Mouse (Mus musculus) kidney, embryonic 16.5 days (tissue): ENCODE measurements around the gene Rpl37. TPM values are rescaled to one million over a fixed set of nuclear protein-coding genes. Genes with fewer than 3 reads are reported as not detected.

ENCODE experiments used
- ATAC-seq: fragments of 200-750 bp; cut with Nextera tagmentation; 2 replicates; pipeline ENCODE4 v1.8.0; 2017; ENCODE audit warnings: moderate TSS enrichment; ENCODE audit not compliant: low FRiP score, low TSS enrichment
- H3K27ac ChIP-seq: fragments of 300-500 bp; sonication (generic); 2 replicates; pipeline ENCODE4 v1.5.1; 2014; ENCODE audit warnings: low read length
- H3K27me3 ChIP-seq: fragments of 300-500 bp; sonication (generic); 2 replicates; pipeline ENCODE4 v1.6.1; 2014; ENCODE audit warnings: low read length, control low read depth, mixed read lengths; ENCODE audit not compliant: insufficient read depth
- H3K36me3 ChIP-seq: fragments of 300-500 bp; sonication (generic); 2 replicates; pipeline ENCODE4 v1.6.1; 2014; ENCODE audit warnings: low read length, control low read depth, mixed read lengths; ENCODE audit not compliant: insufficient read depth
- H3K4me1 ChIP-seq: fragments of 300-500 bp; sonication (generic); 2 replicates; pipeline ENCODE4 v1.6.1; 2014; ENCODE audit warnings: low read length, control low read depth, mixed read lengths; ENCODE audit not compliant: insufficient read depth
- H3K4me2 ChIP-seq: fragments of 300-500 bp; sonication (generic); replicated peaks from 2 replicates; pipeline ENCODE4 v1.6.1; 2014; ENCODE audit warnings: low read depth, low read length
- H3K4me3 ChIP-seq: fragments of 300-500 bp; sonication (generic); 2 replicates; pipeline ENCODE4 v1.5.1; 2014; ENCODE audit warnings: mild to moderate bottlenecking, low read length
- H3K9ac ChIP-seq: fragments of 300-500 bp; sonication (generic); replicated peaks from 2 replicates; pipeline ENCODE4 v1.6.1; 2014; ENCODE audit warnings: low read length
- H3K9me3 ChIP-seq: fragments of 300-500 bp; sonication (generic); 2 replicates; pipeline ENCODE4 v1.6.1; 2016; ENCODE audit warnings: low read length, control low read depth
- WGBS: fragments of 180-500 bp; shearing (Covaris S2); extraction: QIAGEN DNeasy Blood & Tissue Kit; methylation state at CpG from one replicate; pipeline ENCODE4 v1.1.7; 2014; 5-methylcytosine and 5-hydroxymethylcytosine counted together
- polyA plus RNA-seq: library from polyadenylated mRNA; unstranded; fragments of >200 nt; fragmentation: Nextera tagmentation; extraction: Ambion mirVana; gene quantifications from 2 replicates; pipeline ENCODE4 v1.2.1, GENCODE M21; 2015

Gene Rpl37
- polyA plus RNA-seq, 1 experiment from 2014 or later: 416 TPM

DNA sequence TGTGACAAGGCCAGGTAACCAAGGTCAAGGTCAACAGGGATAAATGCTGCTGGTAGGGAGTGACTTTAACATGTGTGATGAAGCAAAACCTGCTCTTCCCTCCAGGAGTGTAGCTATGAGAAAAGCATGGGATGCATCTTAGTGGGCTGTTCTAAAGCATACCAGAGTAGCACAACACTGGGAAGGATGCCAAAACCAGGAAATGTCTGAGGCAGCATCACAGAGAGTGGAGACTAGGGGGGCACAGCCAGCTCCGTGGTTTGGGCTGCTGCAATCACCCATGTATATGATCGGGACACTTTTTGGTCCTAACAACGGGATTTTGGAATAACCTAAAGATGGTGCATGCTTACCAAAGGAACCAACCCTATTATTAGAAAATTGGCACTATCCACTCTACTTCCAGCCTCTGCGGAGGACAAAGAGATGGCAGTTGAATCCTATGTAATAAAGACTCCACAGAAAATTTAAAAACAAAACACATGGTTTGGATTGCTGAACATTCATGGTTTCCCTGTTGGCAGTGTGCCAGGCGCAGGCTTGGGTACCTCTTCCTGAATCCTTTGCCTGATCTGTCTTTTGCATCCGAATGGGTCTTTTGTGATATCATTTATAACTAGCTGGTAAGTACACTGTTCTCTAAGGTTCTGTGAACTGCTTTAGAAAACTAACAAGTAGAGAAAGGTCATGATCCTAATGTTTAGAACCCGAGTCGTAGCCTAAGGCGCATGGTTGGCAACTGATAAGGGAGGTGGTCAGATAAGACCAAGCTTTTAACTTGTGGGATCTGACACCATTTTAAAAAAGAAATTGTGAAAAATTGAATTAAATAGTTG lies 21.8 kb downstream of the Rpl37 start:
- Histone ChIP-seq H3K27me3 (no peaks in the 10 kb centered on the region), H3K4me3 (no peak overlapping the region), H3K4me2 (no peak overlapping the region), H3K36me3 (no peaks in the 10 kb centered on the region), H3K27ac (no peak overlapping the region), H3K9ac (no peak overlapping the region), H3K4me1 (no peaks in the 10 kb centered on the region), H3K9me3 (no peaks in the 10 kb centered on the region)
- WGBS: 75% methylated on average over 9 of the region's 9 CpGs
- peak; percentile 43; the same call in 1 of the 2 replicates for ATAC-seq

DNA sequence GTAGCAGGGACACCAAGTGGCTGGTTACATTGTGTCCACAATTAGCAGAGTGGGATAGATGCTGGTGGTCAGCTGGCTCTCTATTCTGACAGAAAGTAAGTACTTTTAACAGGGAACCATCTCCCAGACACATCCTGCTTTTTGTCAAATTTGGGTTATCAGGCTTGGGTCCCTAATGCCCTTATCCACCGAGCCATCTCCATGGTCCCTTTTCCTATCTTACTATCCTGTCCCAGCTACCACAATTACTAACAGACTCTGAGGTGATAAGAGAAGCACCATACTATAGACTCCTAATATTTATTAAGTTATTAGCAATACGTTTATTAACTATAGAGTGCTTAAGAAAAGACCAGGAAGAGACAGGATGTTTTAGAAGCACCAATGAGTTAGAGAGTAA lies 22.9 kb downstream of the Rpl37 start:
- Histone ChIP-seq H3K9ac (no peak overlapping the region), H3K4me2 (no peak overlapping the region), H3K4me3 (no peak overlapping the region), H3K36me3 (no peaks in the 10 kb centered on the region), H3K4me1 (peaks cover under 1% of the 10 kb centered on the region; the same call in 1 of the 2 replicates), H3K27ac (no peak overlapping the region), H3K9me3 (no peaks in the 10 kb centered on the region), H3K27me3 (no peaks in the 10 kb centered on the region)
- WGBS: 93% methylated on average over 2 of the region's 2 CpGs
- ATAC-seq: no peak

DNA sequence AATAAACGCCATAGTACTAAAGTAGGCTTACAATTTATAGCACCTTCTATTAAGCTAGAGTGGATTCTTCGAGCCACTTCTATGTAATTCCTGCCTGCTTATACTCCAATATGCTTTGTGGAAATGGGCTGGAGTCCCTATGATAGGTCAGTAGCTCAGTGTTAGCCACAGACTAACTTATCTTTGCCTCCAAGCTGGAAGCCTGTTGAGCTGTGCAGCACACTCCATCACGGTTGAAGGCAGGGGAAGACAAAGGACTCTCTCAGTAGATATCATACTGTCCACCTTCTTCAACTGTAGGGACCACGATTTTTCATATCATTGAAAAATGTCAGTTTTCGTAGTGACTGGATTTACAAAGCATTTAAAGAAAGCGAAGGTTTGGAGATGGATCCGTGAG lies 23.4 kb downstream of the Rpl37 start:
- Histone ChIP-seq H3K4me3 (no peak overlapping the region), H3K9ac (no peak overlapping the region), H3K27ac (no peak overlapping the region), H3K4me1 (peaks cover 6% of the 10 kb centered on the region), H3K36me3 (no peaks in the 10 kb centered on the region), H3K9me3 (no peaks in the 10 kb centered on the region), H3K4me2 (no peak overlapping the region), H3K27me3 (no peaks in the 10 kb centered on the region)
- WGBS: 86% methylated on average over 7 of the region's 7 CpGs
- no peak for ATAC-seq

DNA sequence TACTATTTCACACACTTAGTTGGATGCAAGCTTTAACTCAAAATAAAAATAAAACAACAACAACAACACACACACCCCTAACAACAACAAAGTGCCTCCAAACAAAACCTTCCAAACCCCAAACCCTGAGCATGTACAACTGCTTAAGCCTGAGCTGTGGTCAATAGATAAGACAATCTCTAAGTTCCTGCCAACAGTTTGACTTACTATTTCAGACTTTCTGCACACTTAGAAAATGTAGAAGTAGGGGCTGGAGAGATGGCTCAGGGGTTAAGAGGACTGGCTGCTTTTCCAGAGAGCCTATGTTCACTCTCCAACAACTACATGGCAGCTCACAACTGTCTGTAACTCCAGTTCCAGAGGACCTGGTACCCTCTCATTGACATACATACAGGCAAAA lies 23.9 kb downstream of the Rpl37 start:
- Histone ChIP-seq H3K27me3 (no peaks in the 10 kb centered on the region), H3K9ac (no peak overlapping the region), H3K4me1 (peaks cover 11% of the 10 kb centered on the region), H3K4me3 (no peak overlapping the region), H3K4me2 (no peak overlapping the region), H3K27ac (no peak overlapping the region), H3K9me3 (no peaks in the 10 kb centered on the region), H3K36me3 (no peaks in the 10 kb centered on the region)
- no peak for ATAC-seq

DNA sequence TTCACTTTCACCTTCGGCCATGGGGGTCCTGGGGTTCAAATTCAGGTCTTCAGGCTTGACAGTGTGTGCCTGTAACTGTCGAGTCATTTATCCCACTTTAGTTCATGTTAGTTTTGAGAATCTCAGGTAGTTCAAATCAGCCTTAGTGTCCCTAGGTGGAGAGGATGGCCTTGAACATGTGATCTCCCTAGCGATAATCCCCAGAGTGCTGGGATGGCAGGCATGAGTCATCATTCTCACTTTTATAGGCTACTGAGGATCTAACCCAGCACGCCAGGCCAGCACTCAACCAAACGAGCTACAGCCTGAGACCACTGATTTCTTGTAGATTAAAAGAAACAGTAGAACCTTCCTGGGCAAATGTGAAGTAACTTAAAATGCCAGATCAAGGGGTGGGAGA lies 25.6 kb downstream of the Rpl37 start:
- H3K36me3 ChIP-seq: no peaks in the 10 kb centered on the region
- H3K27ac ChIP-seq: no peak overlapping the region
- peaks cover 14% of the 10 kb centered on the region for H3K4me1 ChIP-seq
- ATAC-seq: no peak
- WGBS: 65% methylated on average over 5 of the region's 5 CpGs
- no peak overlapping the region for H3K4me2 ChIP-seq
- H3K27me3 ChIP-seq: no peaks in the 10 kb centered on the region
- no peaks in the 10 kb centered on the region for H3K9me3 ChIP-seq
- no peak overlapping the region for H3K4me3 ChIP-seq
- no peak overlapping the region for H3K9ac ChIP-seq

DNA sequence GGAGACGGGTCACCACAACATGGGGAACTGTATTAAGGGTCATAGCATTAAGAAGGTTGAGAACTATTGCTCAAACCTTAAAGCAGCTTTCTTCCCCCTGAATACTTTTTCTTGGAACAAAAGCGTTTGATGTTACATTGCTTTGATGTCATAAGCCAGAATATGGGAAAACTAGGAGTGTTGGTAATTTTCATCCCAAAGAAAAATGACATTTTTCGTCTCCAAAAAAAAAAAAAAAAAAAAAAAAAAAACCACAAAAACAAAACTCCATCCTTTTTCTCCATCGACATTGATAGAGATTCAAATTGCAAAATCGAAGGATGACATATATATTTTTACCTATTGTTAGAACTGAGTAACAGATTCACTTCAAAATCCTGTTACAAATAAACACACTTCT lies 26.3 kb downstream of the Rpl37 start:
- peak overlapping the region; percentile 76; the same call in 1 of the 2 replicates for H3K4me2 ChIP-seq

DNA sequence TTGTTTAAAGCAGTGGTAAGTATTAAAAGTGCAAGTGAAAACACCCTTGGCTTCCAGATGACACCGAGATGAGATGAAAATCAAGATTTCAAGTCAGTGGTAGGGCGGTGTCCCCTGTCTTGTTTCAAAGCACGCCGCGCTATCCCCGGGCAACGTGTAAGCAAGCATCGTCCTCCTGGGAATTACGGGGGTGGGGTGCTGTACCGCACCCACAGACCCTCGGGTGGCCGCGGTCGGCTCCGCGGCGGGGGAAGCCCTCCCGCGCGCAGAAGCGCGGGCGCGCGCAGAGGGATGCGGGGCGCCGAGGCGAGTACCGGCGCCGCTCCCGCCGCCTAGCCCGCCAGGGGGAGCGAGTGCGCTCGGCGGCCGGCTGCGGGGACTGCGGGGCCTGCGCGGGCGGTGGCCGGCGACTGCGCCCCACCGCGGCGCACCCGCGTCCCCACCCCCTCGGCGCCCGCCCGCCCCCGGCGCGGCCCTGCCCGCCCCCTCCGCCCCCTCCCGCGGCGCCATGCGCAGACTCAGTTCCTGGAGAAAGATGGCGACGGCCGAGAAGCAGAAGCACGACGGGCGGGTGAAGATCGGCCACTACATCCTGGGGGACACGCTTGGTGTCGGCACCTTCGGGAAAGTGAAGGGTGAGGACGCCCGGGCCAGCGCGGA lies 27.0 kb downstream of the Rpl37 start, which contains the start of gene Prkaa1:
TSS of gene Prkaa1 (plus strand) at position 501 of the 660 bp plus-strand sequence.
- H3K4me2 ChIP-seq: peak within 1 kb of the TSS; percentile 76
- peak within 1 kb of the TSS; percentile 85 for H3K9ac ChIP-seq
- peak; percentile 93 for ATAC-seq
- H3K27ac ChIP-seq: peak within 1 kb of the TSS; percentile 94
- peak within 1 kb of the TSS; percentile 93 for H3K4me3 ChIP-seq
- no peaks in the 10 kb centered on the region for H3K36me3 ChIP-seq
- no peaks in the 10 kb centered on the region for H3K9me3 ChIP-seq
- peaks cover 20% of the 10 kb centered on the region for H3K4me1 ChIP-seq
- under 1% methylated on average over 49 of the region's 80 CpGs for WGBS
- H3K27me3 ChIP-seq: no peaks in the 10 kb centered on the region

More for the DNA sequence above, 26.3 kb downstream of the Rpl37 start:
- ATAC-seq: no peak
- Histone ChIP-seq H3K27me3 (no peaks in the 10 kb centered on the region), H3K4me1 (peaks cover 14% of the 10 kb centered on the region), H3K27ac (no peak overlapping the region), H3K9ac (no peak overlapping the region), H3K4me3 (no peak overlapping the region), H3K9me3 (no peaks in the 10 kb centered on the region), H3K36me3 (no peaks in the 10 kb centered on the region)
- WGBS: 75% methylated on average over 5 of the region's 5 CpGs

DNA sequence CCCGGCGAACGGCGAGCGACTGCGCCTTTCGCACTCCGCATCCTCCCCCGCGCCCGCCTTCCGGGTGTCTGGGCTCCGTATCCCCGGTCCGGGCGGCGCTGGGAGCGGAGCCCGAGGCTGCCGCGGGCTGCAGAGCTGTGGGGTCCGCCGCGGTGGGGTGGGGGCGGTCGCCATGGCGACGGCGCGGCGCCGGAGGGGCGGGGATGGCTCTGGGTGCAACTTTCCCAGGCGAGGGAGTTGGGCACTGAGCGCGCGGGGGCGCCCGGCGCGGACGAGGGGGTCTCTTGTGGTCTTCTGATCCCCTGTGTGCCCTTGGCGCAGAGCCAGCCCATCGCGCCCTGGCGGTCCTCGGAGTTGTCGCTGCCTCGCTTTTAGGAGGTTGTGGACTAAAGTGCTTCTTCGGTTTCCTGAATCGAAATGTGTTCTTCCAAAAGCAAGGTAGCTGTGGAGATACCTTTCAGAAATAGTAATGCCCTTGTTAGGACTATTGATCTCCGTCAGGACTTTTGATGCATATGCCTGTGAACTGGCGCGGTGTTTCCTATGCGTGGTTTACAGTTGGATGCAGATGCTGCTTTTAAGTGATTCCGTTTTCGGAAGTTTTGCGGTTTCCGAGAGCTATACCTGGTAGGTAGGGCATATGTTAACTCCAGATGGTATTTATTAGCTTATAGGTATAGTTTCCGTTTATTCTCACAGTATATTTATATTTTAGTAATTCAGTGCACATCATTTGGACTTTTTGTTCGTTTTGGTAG lies 27.8 kb downstream of the Rpl37 start:
- Histone ChIP-seq H3K4me1 (peaks cover 25% of the 10 kb centered on the region), H3K36me3 (no peaks in the 10 kb centered on the region), H3K4me3 (peak overlapping the region; percentile 93), H3K9me3 (no peaks in the 10 kb centered on the region), H3K4me2 (peak overlapping the region; percentile 76), H3K9ac (peak overlapping the region; percentile 85), H3K27ac (peak overlapping the region; percentile 94), H3K27me3 (no peaks in the 10 kb centered on the region)
- ATAC-seq: peak; percentile 91
- WGBS: 2% methylated on average over 48 of the region's 61 CpGs

DNA sequence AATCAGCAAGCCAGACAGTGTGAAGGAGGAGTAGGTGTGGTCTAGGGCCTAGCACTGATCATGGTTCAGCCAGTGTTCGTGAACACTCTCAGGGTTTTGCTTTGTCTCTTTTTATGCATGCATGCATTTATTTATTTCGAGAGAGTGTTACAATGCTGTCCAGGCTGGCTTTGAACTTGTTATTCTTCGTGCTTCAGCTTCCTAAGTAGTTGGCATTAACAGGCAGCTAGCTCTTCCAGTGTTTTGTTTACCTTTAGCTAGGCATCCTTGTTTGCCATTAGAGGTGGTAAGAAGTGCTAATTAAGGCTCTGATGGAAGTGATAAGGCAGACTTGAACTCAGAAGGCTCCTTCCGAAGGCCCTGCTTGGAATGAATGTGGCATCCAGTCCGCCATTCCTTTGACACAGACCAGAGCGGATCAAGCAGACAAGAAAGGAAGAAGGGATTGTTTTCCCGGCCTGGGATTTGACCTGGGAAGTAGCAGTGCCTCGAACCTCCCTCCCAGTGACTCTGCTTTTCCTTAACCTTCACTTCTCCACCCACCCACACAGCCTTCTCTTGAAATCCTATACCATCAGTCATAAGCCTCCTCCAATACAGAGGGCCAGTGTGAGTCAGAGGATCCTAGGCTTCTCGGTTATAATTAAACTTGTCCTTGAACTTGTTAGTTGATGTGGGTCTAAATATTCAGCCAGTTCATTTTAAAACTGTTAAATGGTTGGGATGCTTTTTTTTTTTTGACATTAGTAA lies 28.9 kb downstream of the Rpl37 start:
- ATAC-seq: no peak
- H3K4me3 ChIP-seq: peak overlapping the region; percentile 93
- peak overlapping the region; percentile 49; the same call in 1 of the 2 replicates for H3K9ac ChIP-seq
- peaks cover 28% of the 10 kb centered on the region for H3K4me1 ChIP-seq
- WGBS: 29% methylated on average over 9 of the region's 9 CpGs
- H3K4me2 ChIP-seq: peak overlapping the region; percentile 76
- H3K9me3 ChIP-seq: no peaks in the 10 kb centered on the region
- no peak overlapping the region for H3K27ac ChIP-seq
- no peaks in the 10 kb centered on the region for H3K36me3 ChIP-seq
- H3K27me3 ChIP-seq: no peaks in the 10 kb centered on the region
